Mouse (Mus musculus): Measurements from ENCODE around the gene Apex1. TPM values are rescaled to one million over a fixed set of nuclear protein-coding genes. Genes with fewer than 3 reads are reported as not detected.
"Not testable (repeated sequence)": the region's sequence is repeated elsewhere in the genome, so short reads cannot be mapped to it uniquely, and the experiment has no call there.

The Apex1 gene
- polyA plus RNA-seq, 1 experiment from 2014 or later, result 179 TPM

DNA sequence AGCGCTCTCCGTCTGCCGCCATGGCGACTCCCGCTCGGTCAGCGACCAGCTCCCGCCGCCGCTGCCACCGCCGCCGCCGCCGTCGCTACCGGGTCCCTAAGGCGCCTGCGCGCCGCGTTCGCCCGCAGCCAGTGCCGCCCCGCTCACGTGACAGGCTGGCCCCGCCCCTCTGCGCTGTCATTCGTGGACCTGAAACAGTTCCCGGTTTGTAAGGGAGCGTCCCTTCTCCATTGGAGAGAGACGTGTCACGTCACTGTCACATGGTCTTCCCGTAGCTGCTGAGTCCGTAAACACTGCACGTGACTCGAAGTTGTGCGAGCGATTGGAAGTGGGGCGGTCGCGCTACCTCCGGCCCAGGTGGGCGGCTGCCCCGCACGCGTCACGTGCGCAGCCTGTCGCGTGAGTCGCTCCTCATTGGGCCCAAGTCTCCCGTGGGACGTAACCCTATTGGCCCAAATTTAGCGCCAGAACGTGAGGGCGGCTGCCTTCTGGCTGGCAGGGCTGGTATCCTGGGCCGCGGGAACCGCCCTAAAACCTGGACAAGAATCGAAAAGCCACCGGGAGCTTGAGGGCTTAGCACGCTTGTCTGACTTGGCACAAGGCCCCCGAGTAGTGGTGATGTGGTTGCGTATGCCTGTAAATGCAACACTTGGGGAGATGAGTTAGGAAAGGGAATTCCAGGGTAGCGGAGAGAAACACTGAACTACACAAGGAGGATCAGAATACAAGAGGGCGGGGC, 6.2 kb downstream of the Apex1 start, which contains the start of the genes Pip4p1 and Pnp:
Gene Pip4p1, minus strand, starts transcription at position 103 of the 739 bp plus-strand sequence.
Gene Pnp, plus strand, starts transcription at position 329 of the 739 bp plus-strand sequence.
- H3K9me3 ChIP-seq, result no peaks in the 10 kb centered on the region
- WGBS, result under 1% methylated on average over 66 of the region's 68 CpGs
- no peaks in the 10 kb centered on the region for H3K27me3 ChIP-seq (replicated peaks)
- peak within 1 kb of the TSS; percentile 84 for H3K4me2 ChIP-seq
- peaks cover 16% of the 10 kb centered on the region for H3K36me3 ChIP-seq
- peak within 1 kb of the TSS; percentile 95 for H3K9ac ChIP-seq
- peak; percentile 100 for ATAC-seq (ENCODE audit: insufficient read depth, low FRiP score, low read depth)
- H3K27ac ChIP-seq, result peak within 1 kb of the TSS; percentile 95
- peak within 1 kb of the TSS; percentile 99 for H3K4me3 ChIP-seq (replicated peaks)
- peaks cover 6% of the 10 kb centered on the region; the same call in 1 of the 2 replicates for H3K4me1 ChIP-seq

- Histone ChIP-seq H3K36me3 (peaks cover 16% of the 10 kb centered on the region), H3K4me1 (peaks cover 4% of the 10 kb centered on the region; the same call in 1 of the 2 replicates), H3K27me3 (replicated peaks) (no peaks in the 10 kb centered on the region), H3K9ac (peak overlapping the region; percentile 33; the same call in 1 of the 2 replicates), H3K9me3 (no peaks in the 10 kb centered on the region), H3K4me3 (replicated peaks) (peak overlapping the region; percentile 99), H3K27ac (peak overlapping the region; percentile 91), H3K4me2 (peak overlapping the region; percentile 68)
- no peak; the same call in 1 of the 2 replicates for ATAC-seq (ENCODE audit: insufficient read depth, low FRiP score, low read depth)
- 8% methylated on average over 12 of the region's 12 CpGs for WGBS
These were observed 6.8 kb downstream of the Apex1 start for GRCm38 (mm10) chr14:50931493-50932020.

- H3K9ac ChIP-seq, result no peak overlapping the region
- no peak for ATAC-seq (ENCODE audit: insufficient read depth, low FRiP score, low read depth)
- no peaks in the 10 kb centered on the region for H3K9me3 ChIP-seq
- H3K36me3 ChIP-seq, result no peaks in the 10 kb centered on the region
- WGBS, result 53% methylated on average over 1 of the region's 1 CpGs
- H3K4me2 ChIP-seq, result no peak overlapping the region
- H3K4me1 ChIP-seq, result peaks cover 2% of the 10 kb centered on the region; the same call in 1 of the 2 replicates
- no peaks in the 10 kb centered on the region for H3K27me3 ChIP-seq (replicated peaks)
- no peak overlapping the region for H3K4me3 ChIP-seq (replicated peaks)
- H3K27ac ChIP-seq, result no peak overlapping the region
These were observed 11.9 kb downstream of the Apex1 start for GRCm38 (mm10) chr14:50936649-50937048.

- Histone ChIP-seq H3K4me3 (replicated peaks) (no peak overlapping the region), H3K4me2 (no peak overlapping the region), H3K4me1 (no peaks in the 10 kb centered on the region), H3K36me3 (no peaks in the 10 kb centered on the region), H3K27me3 (replicated peaks) (no peaks in the 10 kb centered on the region), H3K9ac (no peak overlapping the region), H3K27ac (no peak overlapping the region), H3K9me3 (no peaks in the 10 kb centered on the region)
- WGBS, result 83% methylated on average over 3 of the region's 3 CpGs
- no peak for ATAC-seq (ENCODE audit: insufficient read depth, low FRiP score, low read depth)
These were observed 13.5 kb downstream of the Apex1 start for GRCm38 (mm10) chr14:50938119-50938908.

- no peaks in the 10 kb centered on the region for H3K36me3 ChIP-seq
- 31% methylated on average over 2 of the region's 2 CpGs for WGBS
These were observed 14.2 kb downstream of the Apex1 start for GRCm38 (mm10) chr14:50938940-50939339.

GRCm38 (mm10) chr14:50943932-50944667, 19.3 kb downstream of the Apex1 start, which contains the start of gene Gm49342:
Gm49342 (plus strand) TSS chr14:50944517.
- H3K27me3 ChIP-seq (replicated peaks), result no peaks in the 10 kb centered on the region
- peak; percentile 98 for ATAC-seq (ENCODE audit: insufficient read depth, low FRiP score, low read depth)
- no peaks in the 10 kb centered on the region for H3K4me1 ChIP-seq
- H3K36me3 ChIP-seq, result no peaks in the 10 kb centered on the region
- H3K27ac ChIP-seq, result peak within 1 kb of the TSS; percentile 92
- H3K4me3 ChIP-seq (replicated peaks), result peak within 1 kb of the TSS; percentile 54
- WGBS, result 10% methylated on average over 31 of the region's 31 CpGs
- H3K9ac ChIP-seq, result peak within 1 kb of the TSS; percentile 26; the same call in 1 of the 2 replicates
- H3K4me2 ChIP-seq, result peak within 1 kb of the TSS; percentile 60
- H3K9me3 ChIP-seq, result no peaks in the 10 kb centered on the region

More at GRCm38 (mm10) chr14:50938940-50939339, 14.2 kb downstream of the Apex1 start:
- Histone ChIP-seq H3K4me2 (no peak overlapping the region), H3K4me3 (replicated peaks) (no peak overlapping the region), H3K9ac (no peak overlapping the region), H3K27ac (no peak overlapping the region), H3K4me1 (no peaks in the 10 kb centered on the region), H3K9me3 (no peaks in the 10 kb centered on the region), H3K27me3 (replicated peaks) (no peaks in the 10 kb centered on the region)
- ATAC-seq (ENCODE audit: insufficient read depth, low FRiP score, low read depth), result no peak

DNA sequence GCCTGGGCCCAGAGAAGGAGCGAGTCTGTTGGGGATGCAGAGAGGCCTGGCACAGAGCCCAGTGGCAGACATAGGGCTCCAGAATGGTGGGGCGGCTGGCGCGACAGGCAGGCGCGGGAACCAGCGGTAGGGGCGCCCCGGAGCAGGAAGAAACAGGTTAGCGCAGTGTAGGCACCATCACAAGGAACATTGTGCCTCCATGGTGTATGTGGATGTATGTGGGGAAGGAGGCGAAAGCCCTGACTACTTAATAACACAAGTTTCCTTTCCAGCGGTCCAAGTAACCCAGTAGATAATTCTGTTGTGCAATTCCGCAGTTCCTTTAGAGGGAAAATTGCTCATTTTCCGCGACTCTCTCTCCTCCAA, 19.9 kb downstream of the Apex1 start:
- ATAC-seq (ENCODE audit: insufficient read depth, low FRiP score, low read depth), result peak; percentile 91
- not testable (repeated sequence) for H3K36me3 ChIP-seq; H3K9me3 ChIP-seq; H3K27me3 ChIP-seq (replicated peaks); H3K4me1 ChIP-seq
- WGBS, result under 1% methylated on average over 15 of the region's 15 CpGs
- peak overlapping the region; percentile 60 for H3K4me2 ChIP-seq
- H3K4me3 ChIP-seq (replicated peaks), result peak overlapping the region; percentile 54
- peak overlapping the region; percentile 92 for H3K27ac ChIP-seq
- H3K9ac ChIP-seq, result peak overlapping the region; percentile 26; the same call in 1 of the 2 replicates

- H3K4me1 ChIP-seq; H3K27me3 ChIP-seq (replicated peaks); H3K9me3 ChIP-seq; H3K9ac ChIP-seq; H3K36me3 ChIP-seq; ATAC-seq (ENCODE audit: insufficient read depth, low FRiP score, low read depth): not testable (repeated sequence)
- Histone ChIP-seq H3K4me2 (peak overlapping the region; percentile 60), H3K27ac (peak overlapping the region; percentile 92; the same call in 1 of the 2 replicates), H3K4me3 (replicated peaks) (peak overlapping the region; percentile 54)
- WGBS, result 9% methylated on average over 6 of the region's 6 CpGs
These were observed 20.3 kb downstream of the Apex1 start for GRCm38 (mm10) chr14:50945081-50945480.

- H3K9me3 ChIP-seq; ATAC-seq (ENCODE audit: insufficient read depth, low FRiP score, low read depth); H3K4me1 ChIP-seq; H3K27me3 ChIP-seq (replicated peaks); H3K9ac ChIP-seq; H3K36me3 ChIP-seq; H3K27ac ChIP-seq: not testable (repeated sequence)
- 28% methylated on average over 3 of the region's 3 CpGs for WGBS
- Histone ChIP-seq H3K4me2 (peak overlapping the region; percentile 60), H3K4me3 (replicated peaks) (peak overlapping the region; percentile 54)
These were observed 20.8 kb downstream of the Apex1 start for GRCm38 (mm10) chr14:50945526-50945925.

DNA sequence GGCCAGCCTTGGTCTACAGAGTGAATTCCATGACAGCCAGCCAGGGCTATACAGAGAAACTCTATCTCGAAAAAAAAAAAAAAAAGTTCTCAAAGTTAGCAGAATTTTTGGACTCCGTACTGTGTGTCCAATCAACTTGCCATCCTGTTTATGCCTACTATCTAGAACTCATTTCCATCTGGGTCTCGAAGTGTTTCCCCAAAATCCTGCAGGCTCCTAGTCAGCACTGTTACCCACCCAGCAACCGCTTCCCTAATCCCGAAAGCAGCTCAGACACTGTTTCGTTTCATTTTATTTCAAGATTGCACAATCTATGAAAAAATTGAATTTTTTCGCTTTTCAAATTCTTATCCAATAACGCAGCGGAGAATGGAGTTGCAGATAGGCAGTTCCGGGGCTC, 30.7 kb downstream of the Apex1 start:
- Histone ChIP-seq H3K4me3 (replicated peaks) (no peak overlapping the region), H3K36me3 (no peaks in the 10 kb centered on the region; the same call in 1 of the 2 replicates), H3K9me3 (no peaks in the 10 kb centered on the region), H3K4me2 (no peak overlapping the region), H3K9ac (no peak overlapping the region), H3K27ac (no peak overlapping the region), H3K4me1 (0 out of 2 replicates have a peak, but pooled peaks cover 2% of the 10 kb centered on the region), H3K27me3 (replicated peaks) (no peaks in the 10 kb centered on the region)
- no peak for ATAC-seq (ENCODE audit: insufficient read depth, low FRiP score, low read depth)
- 84% methylated on average over 10 of the region's 10 CpGs for WGBS

GRCm38 (mm10) chr14:50955942-50956508, 31.3 kb downstream of the Apex1 start, which contains the start of gene Pnp2:
Pnp2 (plus strand) TSS chr14:50955992.
- WGBS, result 7% methylated on average over 19 of the region's 19 CpGs
- H3K9ac ChIP-seq; H3K36me3 ChIP-seq; H3K9me3 ChIP-seq; H3K4me1 ChIP-seq; H3K27me3 ChIP-seq (replicated peaks); H3K27ac ChIP-seq: not testable (repeated sequence)
- ATAC-seq (ENCODE audit: insufficient read depth, low FRiP score, low read depth), result peak; percentile 86
- Histone ChIP-seq H3K4me3 (replicated peaks) (0 out of 2 replicates have a peak within 1 kb of the TSS, but pooled peaks have one; percentile 2), H3K4me2 (peak within 1 kb of the TSS; percentile 42)
